Mouse (Mus musculus) liver (tissue): ENCODE measurements around the gene Ctbs.

Experiments used
- DNase-seq: peaks from one replicate; pipeline ENCODE4 v3.0.0-alpha.2; 2020; ENCODE audit warnings: mixed read lengths

Ctbs gene

DNA sequence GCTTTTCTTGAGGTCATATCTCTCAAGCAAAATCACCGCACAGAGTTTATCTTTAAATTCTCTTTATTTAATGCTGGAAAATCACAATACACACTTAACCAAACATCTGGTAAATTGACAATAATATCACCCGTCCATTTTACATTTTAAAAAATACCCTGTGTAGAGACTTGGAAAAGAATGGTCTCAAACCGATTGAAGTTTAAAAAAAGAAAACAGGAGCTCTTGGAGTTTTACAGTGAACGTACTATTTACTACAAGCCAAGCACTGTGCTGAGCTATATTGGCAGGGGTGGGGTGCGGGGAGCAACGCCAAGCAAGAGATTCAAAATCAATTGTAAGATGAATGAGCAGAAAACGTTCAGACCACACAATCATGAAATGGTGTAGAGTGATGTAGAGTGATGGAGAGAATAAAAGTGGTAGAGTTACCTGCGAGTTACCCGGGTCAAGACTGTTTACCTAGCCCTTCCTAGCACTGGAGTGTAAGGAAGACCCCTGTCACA, at the start of gene Ctbs:
Ctbs (plus strand) TSS at position 51 of the 506 bp plus-strand sequence.
- no peak for DNase-seq

DNA sequence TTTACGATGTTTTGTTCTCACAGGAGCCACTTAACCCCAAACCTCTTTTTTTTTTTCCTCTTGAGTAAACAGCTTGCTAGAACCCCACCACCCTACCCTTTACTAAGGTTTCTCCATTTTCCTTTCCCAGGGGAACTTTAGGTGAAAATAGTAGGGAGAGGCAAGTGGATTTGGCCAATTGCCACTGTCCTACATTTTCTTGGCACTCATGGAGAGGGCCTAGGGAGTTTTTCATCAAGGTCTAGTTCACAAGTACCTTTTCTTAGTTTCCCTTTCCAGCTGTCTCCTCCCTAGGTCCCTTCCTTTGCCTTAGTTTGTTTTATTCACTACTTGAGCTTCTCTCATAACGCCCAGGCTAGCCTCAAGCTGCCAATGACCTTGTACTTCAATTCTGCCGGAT, 45.8 kb upstream of the Ctbs start:
- no peak for DNase-seq

DNA sequence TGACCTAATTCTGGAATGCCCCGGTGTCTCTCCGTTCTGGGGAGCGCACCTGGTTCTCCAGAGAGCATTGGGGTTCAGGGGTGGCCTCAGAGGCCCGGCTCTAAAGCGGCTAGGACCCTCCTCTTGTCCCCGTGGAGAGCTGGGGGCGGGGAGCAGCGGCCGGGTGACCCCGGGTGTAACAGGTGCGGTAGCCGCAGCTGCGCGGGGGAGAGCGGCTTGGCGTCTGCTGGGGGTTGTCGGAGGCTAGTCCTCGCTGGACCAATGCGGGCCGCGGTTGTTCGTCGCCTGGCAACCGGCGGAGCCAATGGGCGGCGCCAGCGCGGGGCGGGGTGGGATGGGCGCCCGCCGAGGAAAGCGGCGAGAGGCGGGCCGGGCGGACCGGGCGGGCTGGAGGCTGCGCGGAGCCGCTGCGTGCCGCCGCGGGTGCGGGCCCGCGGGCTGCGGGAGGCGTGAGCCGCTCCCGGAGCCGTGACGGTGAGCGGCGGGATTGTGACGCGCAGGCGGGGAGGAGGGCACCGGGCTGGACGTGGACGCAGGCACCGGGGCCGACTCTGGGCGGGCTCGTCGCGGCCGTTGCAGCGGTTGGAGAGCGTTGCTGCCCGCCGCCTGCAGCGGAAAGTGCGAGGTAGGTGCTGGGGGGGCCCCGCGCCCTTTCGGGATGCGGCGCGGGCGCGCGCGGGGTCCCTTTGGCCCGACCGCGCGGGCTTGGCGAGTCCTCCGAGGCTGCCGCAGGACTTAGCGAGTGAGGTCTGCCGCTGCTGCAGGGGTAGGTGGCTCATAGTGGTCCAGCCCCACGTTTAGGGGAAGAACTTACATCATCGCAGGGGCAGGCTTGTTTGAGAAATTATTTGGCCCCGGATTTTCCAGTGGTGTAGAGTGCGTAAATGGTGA, 45.0 kb upstream of the Ctbs start, which contains the start of gene Ssx2ip:
Ssx2ip (plus strand) TSS at position 332 of the 891 bp plus-strand sequence.
- DNase-seq = peak; percentile 98

DNA sequence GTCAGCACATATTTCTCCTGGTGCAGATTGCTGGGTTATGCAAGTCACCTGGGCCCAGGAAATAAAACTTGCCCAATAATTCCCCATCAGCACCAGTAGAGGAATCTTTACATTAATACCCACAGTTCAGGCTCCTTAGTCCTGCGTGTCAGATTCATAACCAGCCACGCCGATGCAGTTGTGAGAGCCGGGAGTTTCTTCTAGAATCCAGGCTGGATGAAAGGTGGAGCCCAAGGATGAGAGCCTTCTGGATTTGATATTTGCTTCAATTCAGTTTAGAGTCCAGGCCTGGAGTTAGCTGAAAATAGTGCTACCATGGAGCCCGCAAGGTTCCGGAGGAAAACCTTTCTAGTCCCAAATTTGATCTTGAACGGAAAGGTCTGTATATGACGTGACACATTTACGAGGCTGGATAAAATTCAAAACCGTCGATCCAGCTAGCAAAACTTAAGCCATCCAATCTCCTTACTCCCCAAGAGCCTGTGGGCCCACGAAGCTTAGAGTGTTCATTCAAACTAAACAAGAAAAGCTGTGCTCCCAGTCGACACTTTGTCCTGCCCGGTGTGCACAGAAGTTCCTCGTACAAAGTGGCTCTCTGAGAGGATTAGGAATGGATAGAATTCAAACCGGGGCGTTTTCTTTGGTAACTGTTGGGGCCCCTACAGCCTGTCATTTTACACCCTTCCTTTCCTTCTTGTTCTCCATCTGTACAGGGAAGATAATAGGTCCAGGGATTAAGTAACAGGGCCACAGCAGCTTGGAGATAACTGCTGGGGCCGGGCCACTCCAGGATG, 44.2 kb upstream of the Ctbs start:
- DNase-seq = peak; percentile 81

DNA sequence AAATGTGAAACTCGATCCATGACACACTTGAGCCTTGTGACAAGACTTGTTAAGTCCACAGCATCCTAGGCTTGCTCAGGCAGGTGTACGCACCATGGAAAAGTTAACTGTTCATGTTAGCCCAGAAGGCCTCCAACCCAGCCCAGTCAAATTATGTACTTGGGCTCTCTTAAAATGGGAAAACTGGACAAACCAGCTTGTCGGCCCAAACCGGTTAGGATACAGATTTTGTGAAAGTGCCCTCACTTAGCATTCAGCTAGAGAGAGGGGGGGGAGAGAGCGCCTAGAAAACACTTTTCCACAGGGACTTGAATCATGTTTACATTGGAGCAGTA, 43.6 kb upstream of the Ctbs start:
- DNase-seq = no peak

DNA sequence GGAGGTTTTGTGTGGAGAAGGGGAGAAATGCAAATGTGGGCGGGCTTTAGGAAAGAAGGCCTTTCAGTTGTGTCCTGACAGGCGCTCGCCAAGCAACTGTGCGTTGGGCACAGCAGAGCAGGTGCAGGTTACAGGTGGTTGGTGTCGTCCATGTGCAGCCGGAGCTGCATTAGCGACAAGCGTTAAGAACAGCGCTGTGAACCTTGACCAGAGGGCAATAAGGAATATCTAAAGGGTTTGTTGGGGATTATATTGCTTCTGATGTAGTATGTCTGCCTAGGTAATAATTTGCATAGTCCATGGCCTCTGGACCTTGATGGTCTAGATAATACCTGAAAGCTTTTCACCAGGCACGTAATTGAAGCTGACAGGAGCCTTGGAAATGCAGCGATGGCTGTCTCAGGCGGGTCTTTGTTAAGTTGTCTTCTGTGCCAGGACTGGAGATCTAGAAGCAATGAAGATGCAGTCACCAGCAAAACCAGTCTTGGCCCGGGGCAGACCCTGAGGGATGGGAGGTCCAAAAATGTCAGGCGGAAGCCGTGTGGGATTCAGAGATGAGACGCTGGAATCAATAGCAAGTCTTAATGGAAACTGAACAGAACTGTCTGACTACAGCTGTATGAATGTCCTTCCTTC, 42.4 kb upstream of the Ctbs start:
- no peak for DNase-seq

DNA sequence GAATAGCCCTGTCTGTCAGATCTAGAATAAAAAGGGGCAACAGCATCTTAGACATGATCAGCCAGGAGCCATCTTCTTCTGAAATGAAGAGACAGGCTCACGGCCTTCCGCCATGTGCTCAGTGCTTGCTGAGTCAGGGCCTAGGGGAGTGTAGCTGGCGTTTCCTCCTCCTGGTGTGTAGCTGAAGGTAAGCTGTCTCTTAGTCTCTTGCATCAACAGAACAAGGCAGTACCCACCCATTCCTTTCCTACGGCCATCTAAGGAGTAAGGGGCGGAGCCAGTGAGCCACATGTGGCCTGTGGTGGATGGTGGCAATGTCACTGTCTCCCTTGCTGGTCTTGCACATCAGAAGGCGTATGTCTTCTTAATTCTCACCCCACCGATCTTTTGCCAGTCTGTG, 39.5 kb upstream of the Ctbs start:
- DNase-seq = peak; percentile 74

DNA sequence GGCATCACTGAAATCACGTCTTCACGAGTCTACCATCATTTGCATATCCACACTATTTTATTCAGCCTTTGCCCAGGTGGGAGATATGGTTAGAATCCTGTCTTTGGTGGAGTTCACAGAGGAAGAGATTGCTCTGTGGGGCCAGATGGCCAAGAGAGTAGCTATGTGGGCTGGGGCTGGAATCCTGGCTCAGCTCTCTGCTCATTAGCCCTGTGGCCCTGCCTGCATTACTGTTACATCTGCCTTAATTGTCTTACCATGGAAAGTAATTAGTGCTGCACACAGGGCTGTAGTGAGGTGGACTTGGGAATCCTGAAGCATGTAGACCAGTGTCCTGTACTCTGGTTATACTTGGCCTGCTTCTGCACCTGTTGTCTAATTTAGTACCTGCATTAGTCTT, 37.6 kb upstream of the Ctbs start:
- no peak for DNase-seq

DNA sequence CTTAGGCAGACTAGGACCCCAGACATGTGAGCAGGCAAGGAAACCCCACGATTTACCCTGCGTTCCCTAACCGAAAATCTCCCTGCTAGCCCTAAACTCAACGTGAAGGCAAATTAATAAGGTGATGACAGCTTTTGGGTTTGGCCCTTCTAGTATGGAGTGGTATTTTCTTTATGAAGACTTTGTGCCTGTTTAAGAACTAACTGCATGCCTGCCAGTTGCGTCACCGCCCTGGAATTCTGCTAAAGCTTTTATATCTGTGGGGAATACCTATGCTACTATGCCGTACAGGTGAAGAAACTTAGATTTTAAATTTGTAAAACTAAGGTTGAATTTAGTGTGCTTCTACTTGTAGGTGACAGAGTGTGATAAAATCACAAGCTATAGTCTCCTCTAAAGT, 37.1 kb upstream of the Ctbs start:
- DNase-seq = no peak

DNA sequence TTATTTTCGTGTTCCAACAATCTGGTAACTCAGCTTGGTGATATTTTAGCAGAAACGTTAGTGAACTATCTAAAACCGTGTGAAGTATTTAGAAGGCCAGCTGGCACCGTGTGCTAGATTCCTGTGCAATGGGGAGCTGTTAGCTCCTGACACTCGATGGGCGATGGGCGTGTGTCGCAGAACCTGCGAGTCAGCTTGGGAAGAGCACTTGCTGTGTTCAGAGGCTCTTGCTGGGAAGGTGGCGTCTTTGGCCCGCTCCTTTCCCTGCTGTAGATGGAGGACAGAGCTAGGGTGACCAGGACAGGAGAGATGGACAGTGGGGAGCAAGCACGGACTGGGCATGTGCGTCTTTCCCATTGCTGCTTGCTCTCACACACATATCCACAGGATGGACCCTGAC, 36.6 kb upstream of the Ctbs start:
- DNase-seq = no peak

DNA sequence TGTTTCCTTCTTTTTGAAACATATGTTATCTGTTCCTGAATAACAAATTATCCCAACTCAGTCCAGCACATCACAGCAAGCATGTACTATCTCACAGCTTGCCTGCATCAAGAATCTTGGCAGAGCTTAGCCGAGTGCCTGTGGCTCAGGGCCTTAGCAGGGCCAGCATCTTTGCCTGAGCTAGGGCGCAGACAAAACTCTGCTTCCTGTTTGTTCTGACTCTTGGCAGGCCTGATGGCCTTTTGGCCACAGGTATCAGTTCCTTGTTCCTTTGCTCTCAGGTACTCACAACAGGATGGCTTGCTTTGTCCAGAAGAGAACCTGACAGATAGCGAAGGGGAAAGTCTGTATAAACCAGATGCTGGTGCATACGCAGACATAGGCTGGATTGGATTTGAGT, 35.6 kb upstream of the Ctbs start:
- DNase-seq = no peak

DNA sequence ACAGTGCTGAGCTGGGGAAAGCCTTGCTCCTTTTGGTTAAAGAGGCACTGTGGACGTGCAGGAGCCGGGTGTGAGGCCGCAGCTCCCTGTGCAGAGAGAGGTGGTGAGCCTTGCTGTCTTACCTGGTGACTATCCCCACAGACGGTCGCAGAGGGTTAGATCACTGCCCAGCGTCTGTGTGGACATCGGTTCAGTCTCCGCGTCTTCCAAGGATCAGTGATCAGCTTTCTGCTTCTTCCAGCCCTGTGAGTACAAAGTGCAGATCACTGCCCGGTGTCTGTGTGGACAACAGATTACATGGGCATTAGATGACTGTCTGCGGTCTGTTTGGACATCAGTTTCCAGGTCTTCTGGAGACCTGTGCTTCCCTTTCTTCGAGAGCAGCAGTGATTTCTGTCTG, 35.0 kb upstream of the Ctbs start:
- no peak for DNase-seq

DNA sequence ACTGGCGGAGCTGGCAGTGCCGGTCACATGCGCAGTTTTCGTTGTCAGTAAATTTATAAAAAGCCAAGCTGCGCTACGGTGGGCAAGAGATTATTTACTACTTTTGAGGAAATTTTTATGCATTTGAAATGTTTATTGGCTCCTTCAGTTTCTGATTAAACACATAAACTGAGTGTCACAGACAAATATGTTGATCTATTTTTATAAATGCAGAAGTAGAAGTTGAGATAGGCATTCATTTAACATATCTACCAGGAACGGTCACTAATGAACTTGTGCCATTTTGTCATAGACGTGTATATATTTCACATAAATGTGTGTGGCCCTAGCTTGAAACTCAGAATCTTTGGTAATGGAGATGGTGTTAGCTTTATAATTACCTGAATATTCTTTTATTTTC, 31.7 kb upstream of the Ctbs start:
- DNase-seq = no peak

DNA sequence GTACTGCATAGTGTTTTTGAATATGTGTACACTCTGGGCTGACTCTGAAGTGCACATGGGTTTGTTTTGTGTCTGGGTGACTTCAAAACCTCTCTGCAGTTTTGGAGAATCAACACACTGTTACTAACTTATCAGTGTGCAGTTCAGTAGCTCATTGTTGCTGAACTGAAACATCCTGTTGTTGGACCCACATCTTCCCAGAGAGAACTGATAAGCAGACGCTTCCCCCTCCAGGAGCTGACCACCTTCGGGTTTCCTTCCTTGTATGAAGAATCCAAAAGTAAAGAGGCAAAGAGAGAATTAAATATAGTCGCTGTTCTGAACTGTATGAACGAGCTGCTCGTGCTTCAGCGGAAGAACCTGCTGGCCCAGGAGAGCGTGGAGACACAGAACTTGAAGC, 30.7 kb upstream of the Ctbs start:
- no peak for DNase-seq

DNA sequence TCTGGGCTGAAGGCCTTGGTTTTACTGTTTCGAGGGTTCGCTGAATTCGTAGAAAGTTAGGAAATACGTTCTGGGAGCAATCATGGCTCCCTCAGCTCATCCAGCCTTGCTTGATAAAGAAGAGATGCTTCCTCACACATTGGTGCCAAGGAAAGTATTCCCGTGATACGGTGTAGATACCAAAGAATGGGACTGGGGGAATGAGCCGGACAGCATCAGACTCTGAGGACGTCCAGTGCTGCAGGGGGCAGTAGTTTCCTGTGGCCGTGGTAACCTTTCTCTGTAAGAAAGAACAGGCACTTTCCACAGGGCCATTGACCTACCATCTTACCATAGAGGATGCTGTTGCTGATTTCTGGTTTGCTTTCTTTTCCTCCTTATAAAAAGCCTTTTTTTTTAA, 30.1 kb upstream of the Ctbs start:
- DNase-seq = no peak

DNA sequence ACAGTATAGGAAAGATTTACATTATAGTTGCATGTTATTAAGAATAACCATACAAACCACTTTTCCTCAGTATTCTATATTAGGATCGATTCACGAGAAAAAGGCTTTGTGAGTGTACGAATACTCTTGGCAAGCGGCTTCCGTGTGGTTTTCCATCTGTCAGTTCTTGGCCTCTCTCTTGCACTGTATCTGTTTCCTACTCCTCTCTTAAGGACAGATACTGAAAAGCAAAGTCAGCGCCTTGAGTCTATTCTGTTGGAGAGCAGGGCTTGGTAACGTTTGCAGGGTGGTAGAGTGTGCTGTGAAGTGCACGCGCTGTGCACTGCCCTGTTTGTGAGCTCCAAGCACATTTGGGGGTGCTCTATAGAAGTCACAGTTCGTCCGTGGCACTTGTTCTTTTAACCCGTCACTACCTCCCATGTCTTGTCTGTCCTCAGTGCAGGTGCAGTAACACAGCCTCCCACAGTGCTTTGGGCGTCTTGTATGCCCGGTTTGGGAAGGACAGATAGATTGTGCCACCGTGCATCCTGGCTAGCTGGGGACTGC, 29.5 kb upstream of the Ctbs start:
- DNase-seq = no peak

DNA sequence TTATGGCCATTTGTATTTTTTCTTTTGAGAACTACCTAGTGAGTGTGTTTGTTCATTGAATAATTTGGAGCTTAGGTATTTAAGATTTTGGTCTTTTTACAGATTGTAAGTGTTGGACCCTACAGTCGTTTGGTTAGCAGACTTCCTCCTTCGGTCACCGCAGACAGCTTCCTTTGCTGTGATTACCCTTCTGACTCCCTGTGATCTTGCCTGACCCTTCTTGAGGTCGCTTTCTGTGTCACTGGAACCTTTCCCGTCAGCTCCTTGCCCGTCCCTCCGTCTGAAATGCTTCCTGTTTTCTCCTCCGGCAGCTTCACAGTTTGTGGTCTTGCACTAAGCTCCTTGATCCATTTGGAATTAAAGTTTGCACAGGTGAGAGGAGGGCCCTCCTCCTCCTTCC, 27.8 kb upstream of the Ctbs start:
- DNase-seq = no peak

DNA sequence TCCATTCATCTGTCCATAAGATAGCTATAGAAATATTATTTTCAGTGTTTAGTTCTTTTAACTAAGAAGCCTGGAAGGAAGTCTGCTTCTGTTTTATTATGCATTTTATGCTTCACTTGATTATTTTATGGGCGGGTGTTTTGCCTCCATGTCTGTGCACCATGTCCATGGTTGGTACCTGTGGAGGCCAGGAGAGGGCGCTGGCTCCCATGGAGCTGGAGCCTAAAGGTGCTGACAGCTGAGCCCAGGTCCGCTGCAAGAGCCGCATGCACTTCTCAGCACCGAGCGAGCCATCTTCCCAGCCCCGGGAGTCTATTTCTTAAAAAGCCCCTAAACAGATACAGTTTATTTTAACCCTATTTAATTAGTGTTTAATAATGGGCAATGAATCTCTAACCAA, 25.9 kb upstream of the Ctbs start:
- peak; percentile 44 for DNase-seq

DNA sequence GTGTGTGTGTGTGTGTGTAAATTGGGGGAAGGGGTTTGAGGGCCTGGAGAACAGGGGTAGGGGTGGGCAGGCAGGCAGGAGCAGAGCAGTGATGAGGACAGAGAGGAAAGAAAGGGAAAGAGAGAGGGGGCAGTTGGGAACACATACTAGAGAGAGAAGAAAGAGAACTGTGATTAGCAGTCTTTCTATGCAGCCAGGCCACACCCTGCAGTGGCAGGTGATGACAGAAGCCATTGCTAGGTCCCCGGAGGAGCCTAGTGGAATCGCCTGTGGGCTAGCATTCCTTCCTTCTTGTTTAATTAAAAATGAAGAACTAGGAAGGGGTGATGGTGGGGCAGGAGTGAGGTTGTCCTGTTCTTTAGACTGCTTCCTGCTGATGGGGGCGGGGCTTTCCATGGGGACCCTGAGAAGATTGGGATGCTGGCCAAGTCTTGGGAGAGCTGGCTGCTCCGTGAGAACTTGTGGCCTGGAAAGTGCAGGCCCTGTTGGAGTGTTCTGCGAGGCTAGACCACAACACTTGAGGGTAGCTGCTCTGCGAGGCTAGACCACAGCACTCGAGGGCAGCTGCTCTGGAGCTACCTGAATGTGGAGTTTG, 25.2 kb upstream of the Ctbs start:
- no peak for DNase-seq

DNA sequence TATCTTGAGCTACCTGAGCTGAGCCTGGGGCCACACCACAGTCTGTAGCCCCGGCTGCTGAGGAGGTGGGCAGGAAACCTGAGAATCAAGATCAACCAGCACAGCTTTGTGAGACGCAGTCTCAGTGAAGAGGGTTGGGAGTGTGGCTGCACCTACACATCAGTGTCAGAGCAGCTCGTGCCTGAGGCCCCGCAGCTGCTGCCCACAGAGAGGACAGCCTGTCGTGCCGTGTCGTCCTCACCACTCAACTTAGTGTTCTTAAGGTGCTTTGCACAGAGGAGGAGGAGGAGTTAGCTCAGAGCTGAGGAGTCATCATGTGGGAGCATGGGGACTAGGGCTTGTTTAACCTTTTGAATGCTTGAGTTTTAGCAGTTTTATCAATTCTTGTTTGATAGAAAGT, 23.7 kb upstream of the Ctbs start:
- DNase-seq = no peak

DNA sequence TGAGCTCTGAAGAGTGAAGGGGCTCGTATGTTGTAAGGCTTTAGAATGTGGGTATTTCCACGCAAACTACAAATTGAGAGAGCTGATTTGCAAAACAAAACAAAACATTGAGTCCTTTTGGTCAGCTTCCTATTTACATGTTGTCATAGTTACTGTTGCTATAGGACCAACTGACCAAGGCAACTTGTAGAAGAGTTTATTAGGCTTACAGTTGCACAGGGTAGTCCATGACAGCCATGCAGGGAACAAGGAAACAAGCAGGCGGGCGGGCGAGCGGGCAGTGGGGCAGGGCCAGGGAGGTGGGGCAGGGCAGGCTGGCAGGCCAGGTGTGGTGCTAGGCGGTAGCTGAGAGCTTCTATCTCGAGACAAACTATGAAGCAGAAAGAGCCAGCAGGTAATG, 23.1 kb upstream of the Ctbs start:
- DNase-seq = no peak

DNA sequence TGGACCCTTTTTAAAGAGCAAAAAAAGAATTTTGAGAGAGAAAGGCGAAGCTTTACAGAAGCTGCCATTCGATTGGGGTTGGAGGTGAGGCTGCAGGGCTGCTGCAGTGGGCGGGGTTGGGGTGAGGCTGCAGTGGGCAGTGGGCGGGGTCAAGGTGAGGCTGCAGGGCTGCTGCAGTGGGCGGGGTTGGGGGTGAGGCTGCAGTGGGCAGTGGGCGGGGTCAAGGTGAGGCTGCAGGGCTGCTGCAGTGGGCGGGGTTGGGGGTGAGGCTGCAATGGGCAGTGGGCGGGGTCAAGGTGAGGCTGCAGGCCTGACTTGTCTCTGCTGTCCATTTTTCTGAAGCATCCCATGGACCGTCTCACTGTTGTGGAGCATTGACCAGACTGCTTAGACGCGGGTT, 16.5 kb upstream of the Ctbs start:
- DNase-seq = peak; percentile 38
